Mouse (Mus musculus) naive thymus-derived CD4-positive, alpha-beta T cell, adult 2 months (primary cell): ENCODE results near the gene Casq1.

Experiments used
- DNase-seq: peaks from one replicate; pipeline ENCODE4 v3.0.0-alpha.2; 2011; ENCODE audit warnings: low read depth

Casq1 gene

DNA sequence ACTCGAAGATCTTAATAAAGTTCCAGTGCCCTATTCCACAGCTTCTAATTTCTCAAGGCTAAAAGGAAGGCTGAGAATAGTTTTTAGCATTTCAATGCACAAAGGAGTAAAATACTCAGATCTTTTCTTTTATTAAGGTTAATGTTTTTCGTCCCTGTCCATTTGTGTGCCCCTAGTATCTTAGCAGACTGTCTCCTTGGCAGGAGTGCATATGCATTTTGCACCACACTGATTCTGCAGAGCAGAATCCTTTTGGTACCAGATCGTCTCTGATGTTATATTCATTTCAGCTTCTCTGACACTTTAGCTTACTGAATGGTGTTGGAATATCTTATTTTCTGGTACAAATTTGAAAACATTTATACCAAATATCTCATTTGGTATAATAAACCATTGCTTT is 37.9 kb downstream of the Casq1 start:
- DNase-seq, result no peak

DNA sequence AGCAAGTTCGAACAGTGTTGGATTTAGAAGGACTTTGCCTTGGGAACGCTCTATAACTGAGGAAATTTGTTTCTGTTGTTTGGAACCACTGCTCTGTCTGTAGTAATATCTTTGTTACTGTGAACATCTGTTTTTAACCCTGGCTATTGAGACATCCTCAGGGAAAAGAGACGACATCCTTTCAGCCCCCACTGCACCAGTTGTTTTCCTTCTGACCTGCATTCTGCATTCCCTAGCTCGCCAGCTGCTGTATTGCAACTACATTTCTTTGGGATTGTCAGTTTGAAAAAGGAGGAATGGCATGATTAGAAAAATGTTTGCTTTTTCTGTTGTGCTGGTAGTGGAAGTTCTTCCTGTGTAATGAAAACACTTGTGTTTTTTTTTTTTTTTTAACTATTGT is 38.8 kb downstream of the Casq1 start:
- DNase-seq, result no peak

DNA sequence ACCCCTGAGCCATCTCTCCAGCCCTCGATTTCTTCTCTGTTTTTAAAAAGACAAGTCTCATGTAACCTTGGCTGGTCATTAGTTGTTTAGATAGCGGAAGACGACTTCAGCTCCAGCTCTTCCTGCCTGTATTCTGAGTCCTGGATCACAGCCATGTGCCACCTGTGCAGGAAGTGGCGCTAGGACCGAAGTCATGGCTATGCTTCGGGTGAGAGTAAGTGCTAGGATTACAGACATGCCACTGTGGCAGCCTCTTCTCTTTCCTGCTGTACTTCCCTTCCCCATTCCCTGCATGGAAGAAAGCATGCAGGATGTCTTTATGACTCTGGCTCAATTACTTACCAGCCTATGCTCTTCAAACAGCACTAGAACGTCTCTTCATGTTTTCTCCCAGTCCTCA is 40.6 kb downstream of the Casq1 start:
- no peak for DNase-seq

DNA sequence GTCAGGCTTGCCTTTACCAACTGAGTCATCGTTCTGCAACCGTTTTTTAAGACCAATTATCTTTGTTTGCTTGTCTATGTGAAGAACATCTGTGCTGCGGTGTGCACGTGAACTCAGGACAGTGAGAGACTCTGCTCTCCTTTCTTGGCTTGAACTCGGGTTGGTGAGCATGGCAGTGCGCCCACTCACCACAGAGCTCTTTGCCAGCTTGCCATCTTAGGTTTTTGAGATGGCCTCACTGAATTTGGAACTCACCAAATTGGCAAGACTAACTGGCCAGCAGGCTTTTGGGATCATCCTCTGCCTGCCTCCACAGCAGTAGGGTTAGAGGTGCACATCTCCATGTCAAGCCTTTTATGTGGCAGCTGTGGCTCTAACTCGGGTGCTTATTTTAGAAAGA is 41.9 kb downstream of the Casq1 start:
- DNase-seq, result no peak

DNA sequence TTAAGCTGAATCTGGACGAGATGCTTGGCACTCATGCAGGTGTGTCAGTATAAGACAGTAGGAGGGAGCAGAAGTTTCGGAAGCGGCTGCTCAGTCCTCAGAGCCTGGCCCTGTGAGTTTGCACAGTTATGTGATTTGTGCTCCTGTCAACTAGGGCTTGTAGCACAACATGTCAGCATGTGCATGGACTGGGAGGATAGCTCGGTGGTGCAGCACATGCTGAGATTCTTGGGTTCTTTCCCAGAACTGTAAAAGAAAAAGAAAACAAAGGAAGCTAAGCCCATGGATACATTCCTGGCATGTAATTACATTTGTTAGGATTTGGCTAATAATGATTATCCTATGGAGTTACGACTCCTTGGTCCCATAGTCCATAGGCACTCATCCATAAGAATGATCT is 46.5 kb downstream of the Casq1 start:
- DNase-seq, result no peak

DNA sequence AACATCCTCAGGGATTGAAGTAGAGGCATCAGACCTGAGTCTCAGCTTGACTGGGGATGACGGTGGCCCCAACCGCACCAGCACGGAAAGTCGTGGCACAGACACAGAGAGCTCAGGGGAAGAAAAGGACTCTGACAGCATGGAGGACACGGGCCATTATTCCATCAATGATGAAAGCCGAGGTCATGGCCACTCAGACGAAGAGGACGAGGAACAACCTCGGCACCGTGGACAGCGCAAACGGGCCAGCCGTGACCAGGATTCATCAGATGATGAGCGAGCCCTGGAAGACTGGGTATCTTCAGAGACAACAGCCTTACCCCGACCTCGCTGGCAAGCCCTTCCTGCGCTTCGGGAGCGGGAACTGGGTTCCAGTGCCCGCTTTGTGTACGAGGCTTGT is 47.3 kb downstream of the Casq1 start:
- no peak for DNase-seq

DNA sequence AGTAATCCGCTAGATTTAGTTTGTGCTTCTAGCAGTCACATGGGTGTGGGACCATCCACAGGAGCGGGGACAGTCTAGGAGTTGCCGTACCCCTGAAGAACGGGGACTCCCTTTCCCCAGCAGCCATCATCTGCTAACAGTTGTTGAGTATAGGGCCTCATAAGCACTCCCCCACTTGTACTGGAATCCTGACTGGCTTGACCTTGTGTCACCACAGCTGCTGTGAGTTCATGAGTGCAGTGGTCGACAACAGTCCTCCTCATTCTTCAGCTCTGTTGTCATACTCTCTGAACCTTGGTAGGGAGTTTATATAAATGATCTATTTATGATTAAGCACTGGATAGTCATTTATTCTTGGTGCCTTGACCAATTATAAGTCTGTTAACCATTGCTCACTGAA is 49.9 kb downstream of the Casq1 start:
- DNase-seq, result no peak

DNA sequence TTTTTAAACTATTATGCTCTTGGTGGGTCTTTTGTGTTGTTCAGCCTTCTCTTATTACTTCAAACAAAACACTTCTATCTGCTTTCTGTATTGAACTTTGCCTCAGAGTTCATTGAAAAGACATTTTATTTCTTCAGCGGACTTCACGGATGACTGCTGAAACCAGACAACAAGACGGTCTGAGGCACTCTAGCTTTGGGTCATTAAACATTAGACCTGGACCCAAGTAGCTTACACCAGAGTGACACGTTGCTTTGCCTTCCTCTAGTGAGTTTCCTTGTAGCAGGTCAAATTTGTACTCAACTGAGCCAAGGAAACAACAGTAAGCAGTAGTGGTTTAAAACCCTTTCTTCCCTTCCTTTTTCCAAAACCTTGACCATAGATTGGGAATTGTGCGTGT is 51.8 kb downstream of the Casq1 start:
- no peak for DNase-seq

DNA sequence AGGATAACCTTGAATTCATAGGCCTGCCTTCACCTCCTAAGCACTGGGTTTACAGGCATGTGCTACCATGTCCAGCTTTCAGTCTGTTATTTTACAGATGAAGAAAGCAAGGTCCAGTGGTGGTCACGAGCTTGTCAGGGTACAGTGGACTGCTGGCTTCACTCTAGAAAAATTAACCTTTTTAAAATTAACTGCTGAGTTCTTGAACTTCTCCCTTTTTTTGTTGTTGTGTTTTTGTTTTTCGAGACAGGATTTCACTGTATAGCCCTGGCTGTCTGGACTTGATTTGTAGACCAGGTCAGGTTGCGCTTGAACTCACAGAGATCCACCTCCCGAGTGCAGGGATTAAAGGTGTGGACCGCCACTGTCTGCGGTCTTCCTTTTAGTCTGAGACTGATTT is 56.7 kb downstream of the Casq1 start:
- DNase-seq, result no peak

DNA sequence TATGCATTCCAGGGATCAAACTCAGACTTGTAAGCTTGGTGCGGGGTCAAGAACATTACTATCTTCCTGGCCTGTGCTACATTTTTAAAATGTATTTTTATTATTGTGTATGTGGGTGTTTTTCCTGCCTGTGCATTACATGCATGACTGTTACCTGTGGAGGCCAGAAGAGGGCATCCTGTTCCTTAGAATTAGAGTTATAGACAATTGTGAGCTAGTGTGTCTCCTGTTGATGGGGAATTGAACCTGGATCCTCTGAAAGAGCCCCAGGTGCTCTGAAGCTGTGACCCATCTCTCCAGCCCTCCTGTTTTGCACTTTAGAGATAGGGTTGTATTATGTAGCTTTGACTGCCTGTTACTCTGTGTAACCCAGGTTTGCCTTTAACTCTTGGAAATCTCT is 57.7 kb downstream of the Casq1 start:
- peak; percentile 67 for DNase-seq

DNA sequence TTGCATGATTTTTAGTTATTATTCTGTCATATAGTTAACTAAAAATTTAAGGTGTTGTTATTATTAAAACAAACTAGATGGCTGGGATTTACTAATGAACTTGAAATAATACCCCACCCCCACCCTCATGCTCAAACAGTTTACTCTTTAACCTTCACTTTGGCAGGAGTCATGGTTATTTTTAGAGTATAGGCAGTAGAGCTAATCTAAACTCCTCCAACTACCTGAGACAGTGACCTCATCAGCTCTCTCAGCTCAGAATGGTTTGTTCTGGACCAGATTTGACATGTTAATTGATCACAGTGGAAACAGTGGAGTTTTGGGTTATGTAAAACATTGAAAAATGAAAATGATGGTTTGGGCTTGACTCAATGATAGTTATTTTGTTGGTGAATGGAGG is 59.2 kb downstream of the Casq1 start:
- DNase-seq, result no peak

DNA sequence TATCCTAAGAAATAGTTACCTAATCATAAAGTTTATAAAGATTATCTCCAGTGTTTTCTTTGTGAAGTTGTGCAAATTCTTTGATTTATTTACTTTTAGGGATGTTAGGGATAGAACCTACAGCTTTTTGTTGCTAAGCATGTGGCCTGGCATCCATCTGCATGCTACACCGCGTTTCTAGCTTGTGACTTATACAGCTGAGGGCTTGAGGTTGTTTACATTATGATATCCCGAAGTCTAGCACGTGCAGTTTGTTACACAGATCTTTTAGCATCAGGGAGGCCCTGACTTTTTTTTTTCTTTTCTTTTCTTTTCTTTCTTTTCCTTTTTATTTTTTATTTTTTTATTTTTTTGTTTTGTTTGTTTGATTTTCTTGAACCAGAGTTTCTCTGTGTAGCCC is 59.7 kb downstream of the Casq1 start:
- DNase-seq, result no peak
